Mouse (Mus musculus): Measurements from ENCODE around the gene Ddit4l.
"Not testable (repeated sequence)": the region's sequence is repeated elsewhere in the genome, so short reads cannot be mapped to it uniquely, and the experiment has no call there.

The Ddit4l gene

DNA sequence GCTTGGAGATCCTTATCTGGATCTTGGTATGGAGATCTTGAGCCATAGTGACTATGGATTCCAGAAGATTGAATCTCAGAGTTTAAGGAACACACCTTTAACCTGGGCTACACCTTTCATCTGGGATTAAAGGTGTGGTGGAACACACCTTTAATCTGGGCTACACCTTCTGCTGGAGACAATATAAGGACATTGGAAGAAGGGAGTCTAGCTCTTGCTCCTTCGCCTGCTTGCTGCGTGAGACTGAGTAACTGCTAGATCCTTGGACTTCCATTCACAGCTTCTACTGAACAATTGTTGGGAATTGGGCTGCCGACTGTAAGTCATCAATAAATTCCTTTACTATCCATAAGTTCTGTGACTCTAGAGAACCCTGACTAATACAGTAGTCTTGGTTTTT, at the start of gene Ddit4l:
Gene Ddit4l (plus strand): TSS at position 301 of the 400 bp plus-strand sequence.
- DNase-seq, result not testable (repeated sequence)

DNA sequence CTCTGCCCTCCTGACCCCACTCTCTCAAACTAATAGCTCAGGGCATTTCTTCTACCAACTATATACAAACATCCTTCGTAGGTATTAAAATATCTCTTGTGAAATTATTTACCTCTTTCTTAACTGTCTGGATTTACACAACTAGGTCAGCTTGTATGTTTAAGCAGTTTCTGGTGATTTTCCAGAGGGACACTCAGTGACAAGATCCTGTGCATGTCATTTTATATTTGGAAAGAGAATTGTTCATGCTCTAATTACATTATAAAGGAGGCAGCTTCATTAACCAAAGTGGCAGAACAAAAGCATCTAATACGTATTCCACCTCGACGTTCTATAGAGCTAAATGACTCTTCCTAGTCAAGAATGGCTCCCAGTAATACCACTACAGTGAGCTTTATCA, 45.3 kb upstream of the Ddit4l start:
- no peak for DNase-seq

- peak; percentile 9 for DNase-seq
Measured at GRCm38 (mm10) chr3:137586376-137586969, 34.9 kb upstream of the Ddit4l start.

GRCm38 (mm10) chr3:137589811-137590210, 31.6 kb upstream of the Ddit4l start:
- DNase-seq, result no peak

- DNase-seq, result no peak
Measured at GRCm38 (mm10) chr3:137594332-137594905, 27.0 kb upstream of the Ddit4l start.

- DNase-seq, result no peak
Measured at GRCm38 (mm10) chr3:137608918-137609435, 12.4 kb upstream of the Ddit4l start.

DNA sequence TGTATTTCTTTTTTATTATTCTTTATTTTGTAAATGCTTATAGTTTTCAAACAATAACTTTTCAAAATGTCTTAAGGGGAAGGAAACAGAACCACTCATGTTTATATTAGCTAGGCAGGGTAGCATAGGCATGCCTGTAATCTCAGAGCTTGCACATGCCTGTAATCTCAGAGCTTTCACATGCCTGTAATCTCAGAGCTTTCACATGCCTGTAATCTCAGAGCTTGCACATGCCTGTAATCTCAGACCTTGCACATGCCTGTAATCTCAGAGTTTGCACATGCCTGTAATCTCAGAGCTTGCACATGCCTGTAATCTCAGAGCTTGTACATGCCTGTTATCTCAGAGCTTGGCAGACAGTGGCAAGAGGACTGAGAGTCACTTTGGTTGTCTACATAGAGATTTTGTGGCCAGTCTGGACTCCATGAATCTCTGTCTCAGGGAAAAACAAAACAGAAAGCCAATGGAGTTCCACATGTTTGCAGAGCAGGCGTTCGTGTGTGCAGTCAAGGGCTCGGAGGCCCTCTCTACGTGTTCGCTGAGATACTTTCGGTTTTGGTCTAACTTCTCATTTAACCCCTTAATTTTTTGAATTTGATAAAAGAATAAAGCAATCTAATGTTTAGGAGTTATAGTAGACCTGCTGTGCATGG, 10.8 kb upstream of the Ddit4l start:
- DNase-seq, result no peak

GRCm38 (mm10) chr3:137611110-137611857, 10.1 kb upstream of the Ddit4l start:
- DNase-seq, result peak; percentile 27

- peak; percentile 61 for DNase-seq
Measured at GRCm38 (mm10) chr3:137611981-137612380, 9.4 kb upstream of the Ddit4l start.

GRCm38 (mm10) chr3:137620540-137620939, 872 bp upstream of the Ddit4l start:
- DNase-seq, result no peak

DNA sequence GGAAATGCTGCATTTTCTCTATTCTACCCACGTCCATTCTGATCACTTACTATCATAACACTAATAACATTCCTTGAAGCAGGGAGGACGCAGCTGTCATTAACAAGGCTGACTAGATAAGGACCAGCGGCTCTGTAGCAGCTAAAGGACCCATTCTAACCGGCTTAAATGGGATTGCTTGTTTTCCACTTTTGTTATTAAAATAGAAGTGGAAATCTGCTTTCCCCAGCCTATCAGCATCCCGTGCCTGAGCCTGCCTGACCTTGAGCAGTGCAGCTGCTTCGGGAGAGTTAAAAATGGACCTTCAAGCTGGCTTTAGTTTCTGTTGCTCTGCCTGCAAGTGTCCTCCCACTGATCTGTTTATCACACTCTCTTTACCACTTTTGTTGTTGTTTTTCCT, 679 bp downstream of the Ddit4l start:
- no peak for DNase-seq

GRCm38 (mm10) chr3:137622895-137623580, 1.6 kb downstream of the Ddit4l start:
- DNase-seq, result no peak

DNA sequence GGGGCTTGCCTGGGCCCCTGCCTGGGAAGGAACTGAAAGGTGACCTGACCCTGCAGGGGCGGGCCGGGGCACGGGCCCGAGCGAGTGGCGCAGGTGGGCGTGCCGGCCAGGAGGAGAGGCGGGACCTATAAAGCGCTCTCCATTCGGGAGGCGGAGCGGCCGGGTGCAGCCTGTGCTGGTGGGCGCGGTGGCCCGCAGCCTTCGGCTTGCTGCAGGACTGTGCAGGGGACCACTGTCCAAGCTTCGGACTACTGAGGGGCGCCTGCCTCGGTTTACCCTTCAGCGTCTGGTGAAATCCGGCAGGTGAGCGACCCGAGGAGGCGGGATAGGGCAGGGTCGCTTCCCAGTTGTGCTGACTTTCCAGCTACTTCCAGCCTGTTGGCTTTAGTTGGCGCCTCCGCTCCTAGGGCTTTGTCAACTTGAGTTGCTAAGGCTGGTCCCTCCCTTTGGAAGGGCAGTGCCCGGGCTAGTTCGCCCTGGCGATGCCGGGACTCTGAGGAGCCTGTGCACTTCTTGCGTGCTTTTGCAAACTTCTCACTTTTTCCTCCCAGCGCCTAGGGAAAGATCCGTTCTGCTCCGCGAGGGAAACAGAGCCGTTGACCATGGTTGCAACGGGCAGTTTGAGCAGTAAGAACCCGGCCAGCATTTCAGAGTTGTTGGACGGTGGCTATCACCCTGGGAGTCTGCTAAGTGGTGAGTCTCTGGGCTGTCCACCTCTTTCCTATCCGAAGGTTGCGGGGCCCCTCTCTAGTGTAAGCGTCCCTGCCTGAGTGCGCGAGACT, 2.4 kb downstream of the Ddit4l start:
- DNase-seq, result peak; percentile 75

GRCm38 (mm10) chr3:137625054-137625453, 3.6 kb downstream of the Ddit4l start:
- peak; percentile 24 for DNase-seq

DNA sequence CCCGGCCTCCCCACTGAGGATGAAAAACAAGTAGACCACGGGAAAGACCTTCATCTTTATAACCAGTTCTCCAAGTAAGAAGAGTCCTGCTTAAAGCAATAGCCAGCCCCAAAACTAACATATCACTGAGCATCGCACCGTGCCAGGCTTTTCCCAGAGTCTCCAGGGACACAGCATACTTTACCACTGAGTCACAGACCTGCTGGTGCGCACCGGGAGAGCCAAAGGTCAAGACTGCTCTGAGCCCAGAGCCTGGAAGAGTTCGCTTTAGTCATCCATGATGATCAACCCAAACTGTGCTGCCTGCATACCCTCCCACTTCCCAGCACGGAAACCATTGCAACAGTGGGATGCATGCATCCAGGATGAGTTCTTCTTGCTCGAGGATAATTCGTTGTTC, 12.3 kb downstream of the Ddit4l start:
- DNase-seq, result no peak

DNA sequence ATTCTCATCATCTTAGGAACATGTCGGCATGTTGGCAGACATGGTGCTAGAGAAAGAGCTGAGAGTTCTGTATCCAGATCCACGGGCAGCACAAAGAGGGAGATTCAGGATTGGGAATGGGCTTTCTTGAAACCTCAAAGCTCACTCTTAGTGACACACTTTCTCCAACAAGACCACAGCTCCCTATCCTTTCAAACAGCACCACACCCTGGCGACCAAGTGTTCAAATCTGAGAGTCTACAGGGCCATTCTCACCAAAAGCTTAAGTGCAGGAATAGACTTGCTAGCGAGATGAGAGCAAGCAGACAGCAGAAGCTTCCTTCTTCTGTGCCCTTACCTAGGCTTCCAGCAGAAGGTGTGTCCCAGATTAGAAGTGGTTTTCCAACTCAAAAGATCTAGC, 15.2 kb downstream of the Ddit4l start:
- no peak for DNase-seq

DNA sequence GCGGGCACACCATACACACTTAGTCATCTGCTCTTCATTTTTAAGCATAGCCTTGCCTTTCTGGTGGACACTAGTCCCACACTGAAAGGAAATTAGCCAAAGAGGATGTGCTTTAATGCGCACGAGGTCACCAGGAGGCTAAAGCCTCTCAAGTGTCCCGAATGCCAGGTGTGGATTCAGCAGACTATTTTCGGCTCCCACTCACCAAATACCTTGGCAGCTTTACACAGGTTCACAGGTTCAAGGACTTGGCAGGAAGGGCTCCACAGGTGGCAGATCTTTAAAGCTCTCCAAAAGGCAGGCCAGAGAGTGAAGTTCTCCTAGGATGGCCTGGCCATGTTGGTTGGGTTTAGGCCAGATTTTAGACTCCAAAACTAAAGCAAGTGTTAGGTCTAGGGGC, 19.8 kb downstream of the Ddit4l start:
- DNase-seq, result no peak

GRCm38 (mm10) chr3:137642137-137642536, 20.7 kb downstream of the Ddit4l start:
- DNase-seq, result no peak

DNA sequence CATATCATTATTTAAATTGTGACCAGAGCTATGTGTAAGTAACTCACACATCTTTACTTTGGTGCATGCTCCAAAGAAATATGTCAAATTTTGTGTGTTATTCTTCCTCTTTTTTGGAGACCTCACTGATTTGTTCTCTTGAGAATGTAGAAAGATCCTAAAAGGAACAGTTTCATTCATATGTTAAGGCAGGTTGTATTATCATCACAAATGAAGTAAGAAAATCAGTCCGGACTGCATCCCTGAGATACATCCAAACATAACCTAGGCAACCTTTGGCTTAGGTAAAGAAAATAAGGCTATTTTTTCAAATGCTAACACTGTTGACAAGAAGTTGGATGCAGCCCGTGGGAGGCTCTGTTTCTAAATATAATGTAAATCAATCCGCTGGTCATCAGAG, 21.2 kb downstream of the Ddit4l start:
- DNase-seq, result no peak

DNA sequence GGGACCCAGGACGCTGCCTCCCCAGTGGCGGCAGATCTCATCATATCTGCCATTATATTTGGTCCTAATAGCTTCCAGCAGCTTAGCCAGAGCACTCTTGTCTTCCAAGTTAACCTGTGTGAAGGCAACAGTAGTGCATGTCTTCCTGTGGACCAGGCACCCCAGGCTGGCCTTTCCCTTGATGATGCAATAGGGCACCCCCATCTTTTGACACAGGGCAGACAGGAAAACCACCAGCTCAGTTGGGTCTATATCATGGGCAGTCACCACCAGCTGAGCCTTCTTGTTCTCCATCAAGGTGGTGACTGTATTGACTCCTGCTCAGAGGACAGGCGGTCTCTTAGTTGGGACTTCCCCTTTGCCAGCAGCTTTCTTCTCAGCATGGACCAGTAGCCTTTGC, 22.7 kb downstream of the Ddit4l start:
- DNase-seq, result no peak

- no peak for DNase-seq
Measured at GRCm38 (mm10) chr3:137644947-137645346, 23.5 kb downstream of the Ddit4l start.

Measured in kidney, adult 11 months (tissue).